Comparison of ENCODE assay signal across 9 mouse cellular contexts in the genomic region with DNA sequence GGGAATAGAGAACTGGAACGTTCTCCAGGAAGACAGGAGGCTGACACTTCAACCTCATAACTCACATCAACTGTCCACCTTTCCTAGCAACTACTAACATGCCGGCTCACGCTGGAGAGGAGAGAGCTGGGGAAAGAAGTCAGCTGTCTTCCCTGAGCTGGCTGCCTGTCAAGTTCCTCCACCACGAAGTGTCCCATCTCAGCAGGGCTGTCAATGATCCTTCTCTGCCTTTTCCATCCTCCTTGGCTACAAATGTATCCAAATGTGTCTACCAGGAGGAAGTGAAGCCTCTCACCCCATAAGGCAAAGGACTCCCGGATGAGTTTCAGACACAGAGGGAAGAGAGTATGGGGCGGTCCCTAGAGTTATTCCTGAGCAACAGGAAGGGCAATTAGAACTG. TPM values are rescaled to one million over a fixed set of nuclear protein-coding genes. Genes with fewer than 3 reads are reported as not detected.
DNase-seq lines count a peak whose midpoint lies in the region; ATAC-seq and TF ChIP-seq lines count a peak whose summit lies in the region.
"Had no signal": no experiment of that assay in that cellular context is flagged by ENCODE, and none has a peak within 500 bp of the region (broad histone marks: within the 10 kb centered on the region; RNA-seq: fewer than 3 reads in every experiment).

No protein-coding gene starts in this region.

- H3K9ac ChIP-seq in heart, adult 2 months (ENCODE audit: low read depth, low read length) = 0 out of 2 replicates have a peak overlapping the region, but pooled peaks have one; percentile 26
- peak overlapping the region; percentile 59; the same call in 1 of the 2 replicates for H3K9ac ChIP-seq in hindbrain, embryonic 13.5 days
- 0 out of 2 replicates have a peak overlapping the region, but pooled peaks have one; percentile 7 for H3K9ac ChIP-seq in midbrain, embryonic 12.5 days (replicated peaks)

- no peak for ATAC-seq in hindbrain, embryonic 13.5 days (ENCODE audit: low FRiP score)
- no peak for ATAC-seq in midbrain, embryonic 12.5 days (ENCODE audit: low FRiP score, low read depth)
- ATAC-seq in CD4-positive, CD25-positive, alpha-beta regulatory T cell, adult 4 months = no peak

- peak overlapping the region; percentile 81 for H3K27ac ChIP-seq in heart, adult 2 months
- H3K27ac ChIP-seq in brown adipose tissue, adult 24 weeks (replicated peaks; ENCODE audit: low read depth, low read length) = peak overlapping the region; percentile 48
- 0 out of 2 replicates have a peak overlapping the region, but pooled peaks have one; percentile 13 for H3K27ac ChIP-seq in hindbrain, embryonic 13.5 days
- H3K27ac ChIP-seq in midbrain, embryonic 12.5 days (replicated peaks) = no peak overlapping the region

- DNase-seq in heart, adult 2 months = peak; percentile 50 to 56
- DNase-seq in heart, adult 9 months (ENCODE audit: low spot score in 2 of 2) = no peak
- no peak for DNase-seq in right cerebral cortex, postnatal 36 days (ENCODE audit: low spot score in 2 of 2)
- DNase-seq in layer of hippocampus, adult 9-10 months (ENCODE audit: low spot score) = no peak

- WGBS in heart, adult 2 months = 26% methylated on average over 6 of the region's 6 CpGs
- WGBS in hindbrain, embryonic 13.5 days = 48% methylated on average over 6 of the region's 6 CpGs
- WGBS in midbrain, embryonic 12.5 days = 65% methylated on average over 6 of the region's 6 CpGs

- peak overlapping the region; percentile 49; the same call in 1 of the 2 replicates for H3K4me3 ChIP-seq in heart, adult 2 months
- H3K4me3 ChIP-seq in brown adipose tissue, adult 24 weeks (ENCODE audit: insufficient read depth, low read depth, low read length) = peak overlapping the region; percentile 85
- peak overlapping the region; percentile 91 for H3K4me3 ChIP-seq in hindbrain, embryonic 13.5 days
- H3K4me3 ChIP-seq in midbrain, embryonic 12.5 days = peak overlapping the region; percentile 81

- no peaks in the 10 kb centered on the region for H3K36me3 ChIP-seq in heart, adult 2 months (ENCODE audit: control insufficient read depth, insufficient read depth, low read length)
- peaks cover 8% of the 10 kb centered on the region; the same call in 1 of the 2 replicates for H3K36me3 ChIP-seq in hindbrain, embryonic 13.5 days
- no peaks in the 10 kb centered on the region for H3K36me3 ChIP-seq in midbrain, embryonic 12.5 days
- H3K36me3 ChIP-seq: G1E had no signal

- H3K9me3 ChIP-seq in hindbrain, embryonic 13.5 days = no peaks in the 10 kb centered on the region
- no peaks in the 10 kb centered on the region for H3K9me3 ChIP-seq in midbrain, embryonic 12.5 days
- H3K9me3 ChIP-seq: G1E had no signal

- H3K79me2 ChIP-seq in heart, adult 2 months (replicated peaks; ENCODE audit: control insufficient read depth, insufficient read depth, low read length) = no peaks in the 10 kb centered on the region

- TF ChIP-seq EP300 in heart, adult 2 months (IDR thresholded peaks at IDR 0.05; ENCODE audit: insufficient read depth, low read depth, low read length) = no peak

- peaks cover 12% of the 10 kb centered on the region for H3K4me1 ChIP-seq in heart, adult 2 months (ENCODE audit: control insufficient read depth, insufficient read depth, low read length)
- H3K4me1 ChIP-seq in brown adipose tissue, adult 24 weeks (ENCODE audit: control insufficient read depth, insufficient read depth, insufficient read length, low read length) = peaks cover 32% of the 10 kb centered on the region
- H3K4me1 ChIP-seq in hindbrain, embryonic 13.5 days (replicated peaks) = peaks cover 73% of the 10 kb centered on the region
- peaks cover 71% of the 10 kb centered on the region for H3K4me1 ChIP-seq in midbrain, embryonic 12.5 days

- H3K4me2 ChIP-seq in hindbrain, embryonic 13.5 days = peak overlapping the region; percentile 84
- H3K4me2 ChIP-seq in midbrain, embryonic 12.5 days (replicated peaks) = peak overlapping the region; percentile 91

- no peaks in the 10 kb centered on the region for H3K27me3 ChIP-seq in heart, adult 2 months (ENCODE audit: control insufficient read depth, insufficient read depth, low read length)
- H3K27me3 ChIP-seq in hindbrain, embryonic 13.5 days = no peaks in the 10 kb centered on the region
- no peaks in the 10 kb centered on the region for H3K27me3 ChIP-seq in midbrain, embryonic 12.5 days

- intact Hi-C loops in heart, adult 2 months (cut with DNase I) = no loop called here

- no peak for TF ChIP-seq CTCF in heart, adult 2 months (IDR thresholded peaks at IDR 0.05)

- TF ChIP-seq POLR2A in heart, adult 2 months (IDR thresholded peaks at IDR 0.05; ENCODE audit: insufficient read depth, low read depth, low read length) = no peak

RNA-seq across cellular contexts. Expression of gene Lrp1, which starts 2.8 kb away (rescaled TPM):
- total RNA-seq in heart, adult 2 months (2021) = 10 to 100 TPM; 74.0 to 79.5 TPM
- polyA plus RNA-seq in heart, adult 2 months (2012; rRNA removed) = 74.1 and 83.7 TPM in 2 replicates
- polyA plus RNA-seq in brown adipose tissue, adult 24 weeks (2012; ENCODE audit: insufficient read depth, insufficient read length, missing spikeins) = 43.8 and 47.2 TPM in 2 replicates
- 101 and 108 TPM in 2 replicates for polyA plus RNA-seq in hindbrain, embryonic 13.5 days (2015; fragmentation: Nextera tagmentation; extraction: Ambion mirVana)
- 94.0 and 98.1 TPM in 2 replicates for polyA plus RNA-seq in midbrain, embryonic 12.5 days (2016; fragmentation: Nextera tagmentation; extraction: Ambion mirVana)
- polyA plus RNA-seq in CD4-positive, CD25-positive, alpha-beta regulatory T cell, adult 4 months (2017; shearing (Covaris generic)) = under 1 TPM; 0.30 to 0.96 TPM

RNA-seq across cellular contexts. Expression of gene Stat6, which starts 24.6 kb away (rescaled TPM):
- total RNA-seq in heart, adult 2 months (2021) = 10 to 100 TPM; 43.7 to 43.9 TPM
- 49.5 and 61.7 TPM in 2 replicates for polyA plus RNA-seq in heart, adult 2 months (2012; rRNA removed)
- polyA plus RNA-seq in brown adipose tissue, adult 24 weeks (2012; ENCODE audit: insufficient read depth, insufficient read length, missing spikeins) = 24.7 and 28.8 TPM in 2 replicates
- polyA plus RNA-seq in hindbrain, embryonic 13.5 days (2015; fragmentation: Nextera tagmentation; extraction: Ambion mirVana) = 4.9 and 5.0 TPM in 2 replicates
- polyA plus RNA-seq in midbrain, embryonic 12.5 days (2016; fragmentation: Nextera tagmentation; extraction: Ambion mirVana) = 6.1 and 9.0 TPM in 2 replicates
- polyA plus RNA-seq in CD4-positive, CD25-positive, alpha-beta regulatory T cell, adult 4 months (2017; shearing (Covaris generic)) = 100 to 1,000 TPM; 173 to 320 TPM

RNA-seq across cellular contexts. Expression of gene Nemp1, which starts 48.5 kb away (rescaled TPM):
- 1 to 10 TPM; 3.7 to 4.2 TPM for total RNA-seq in heart, adult 2 months (2021)
- 2.2 and 4.0 TPM in 2 replicates for polyA plus RNA-seq in heart, adult 2 months (2012; rRNA removed)
- 1.0 and 2.5 TPM in 2 replicates for polyA plus RNA-seq in brown adipose tissue, adult 24 weeks (2012; ENCODE audit: insufficient read depth, insufficient read length, missing spikeins)
- polyA plus RNA-seq in hindbrain, embryonic 13.5 days (2015; fragmentation: Nextera tagmentation; extraction: Ambion mirVana) = 3.9 and 4.0 TPM in 2 replicates
- polyA plus RNA-seq in midbrain, embryonic 12.5 days (2016; fragmentation: Nextera tagmentation; extraction: Ambion mirVana) = 10.0 and 10.3 TPM in 2 replicates
- 1 to 10 TPM; 2.5 to 4.0 TPM for polyA plus RNA-seq in CD4-positive, CD25-positive, alpha-beta regulatory T cell, adult 4 months (2017; shearing (Covaris generic))

RNA-seq across cellular contexts. Expression of gene Nab2, which starts 50.2 kb away (rescaled TPM):
- 1 to 10 TPM; 5.0 to 6.3 TPM for total RNA-seq in heart, adult 2 months (2021)
- polyA plus RNA-seq in heart, adult 2 months (2012; rRNA removed) = 10.0 and 11.2 TPM in 2 replicates
- 4.2 and 6.3 TPM in 2 replicates for polyA plus RNA-seq in brown adipose tissue, adult 24 weeks (2012; ENCODE audit: insufficient read depth, insufficient read length, missing spikeins)
- 2.3 and 3.3 TPM in 2 replicates for polyA plus RNA-seq in hindbrain, embryonic 13.5 days (2015; fragmentation: Nextera tagmentation; extraction: Ambion mirVana)
- polyA plus RNA-seq in midbrain, embryonic 12.5 days (2016; fragmentation: Nextera tagmentation; extraction: Ambion mirVana) = 3.7 and 4.5 TPM in 2 replicates
- 10 to 100 TPM in 1 of 2 experiments, 1 to 10 TPM in 1; 8.9 to 10.8 TPM for polyA plus RNA-seq in CD4-positive, CD25-positive, alpha-beta regulatory T cell, adult 4 months (2017; shearing (Covaris generic))

Comparison
In these comparisons a context has a peak if more than half of its experiments do, and no peak if none do; other contexts are left out.
1. DNase-seq: peak in heart, adult 2 months (2 of 2); none in heart, adult 9 months (0 of 2), right cerebral cortex, postnatal 36 days (0 of 2) and layer of hippocampus, adult 9-10 months (single experiment).
2. H3K9ac ChIP-seq: peak in every context shown above with its lines; median percentile 59 in hindbrain, embryonic 13.5 days; 26 in heart, adult 2 months; 7 in midbrain, embryonic 12.5 days.
3. RNA of gene Lrp1, which starts 2.8 kb away (polyA plus RNA-seq): 101 to 108 TPM in hindbrain, embryonic 13.5 days, 94.0 to 98.1 TPM in midbrain, embryonic 12.5 days, 74.1 to 83.7 TPM in heart, adult 2 months and 43.8 to 47.2 TPM in brown adipose tissue, adult 24 weeks; 0.30 to 0.96 TPM in CD4-positive, CD25-positive, alpha-beta regulatory T cell, adult 4 months; every median in the first group is over 10 times any median in the second.
4. Peak in every context shown above with its lines, with median percentiles within 50 percentile points of each other: H3K4me3 ChIP-seq.